Mouse (Mus musculus) spleen, postnatal 36 days (tissue): Measurements from ENCODE around the gene Dnajc5g.

Experiments used
- DNase-seq, 2 experiments: peaks; one replicate each; pipeline ENCODE4 v3.0.0; 2022; ENCODE audit warnings: low spot score in 2 of 2, mixed read lengths in 1 of 2

Gene Dnajc5g

GRCm38 (mm10) chr5:31108000-31108490, 2.0 kb downstream of the Dnajc5g start, which contains the start of gene Slc30a3:
Gene Slc30a3 (minus strand): TSS chr5:31108237.
- DNase-seq = no peak

- no peak for DNase-seq
Measured at GRCm38 (mm10) chr5:31110781-31111180, 4.7 kb downstream of the Dnajc5g start.

- DNase-seq = no peak
Measured at GRCm38 (mm10) chr5:31116354-31116753, 10.3 kb downstream of the Dnajc5g start, which contains the start of gene Trim54. Gene Trim54 (plus strand): TSS chr5:31116712.

GRCm38 (mm10) chr5:31116912-31117311, 10.8 kb downstream of the Dnajc5g start:
- no peak for DNase-seq

GRCm38 (mm10) chr5:31121111-31121510, 15.0 kb downstream of the Dnajc5g start:
- DNase-seq = no peak

GRCm38 (mm10) chr5:31123481-31123880, 17.4 kb downstream of the Dnajc5g start:
- no peak for DNase-seq

- DNase-seq = no peak
Measured at GRCm38 (mm10) chr5:31126050-31126449, 20.0 kb downstream of the Dnajc5g start.

GRCm38 (mm10) chr5:31136730-31137424, 30.8 kb downstream of the Dnajc5g start:
- DNase-seq = no peak

GRCm38 (mm10) chr5:31137658-31138057, 31.6 kb downstream of the Dnajc5g start:
- DNase-seq = no peak

GRCm38 (mm10) chr5:31138241-31138967, 32.3 kb downstream of the Dnajc5g start, which contains the start of gene Ucn:
Gene Ucn (minus strand): TSS chr5:31138829.
- no peak for DNase-seq

- DNase-seq = no peak
Measured at GRCm38 (mm10) chr5:31138968-31139425, 32.9 kb downstream of the Dnajc5g start.

- no peak for DNase-seq
Measured at GRCm38 (mm10) chr5:31149781-31150180, 43.7 kb downstream of the Dnajc5g start.

GRCm38 (mm10) chr5:31151746-31152145, 45.7 kb downstream of the Dnajc5g start:
- DNase-seq = no peak

GRCm38 (mm10) chr5:31153516-31154151, 47.5 kb downstream of the Dnajc5g start:
- DNase-seq = no peak

- peak; percentile 78 to 84 for DNase-seq
Measured at GRCm38 (mm10) chr5:31154152-31154553, 48.1 kb downstream of the Dnajc5g start, which contains the start of gene Mpv17. Gene Mpv17 (minus strand): TSS chr5:31154251.
